Mouse (Mus musculus): ENCODE measurements around the gene Edrf1.
"Not testable (repeated sequence)": the region's sequence is repeated elsewhere in the genome, so short reads cannot be mapped to it uniquely, and the experiment has no call there.

Gene Edrf1

GRCm38 (mm10) chr7:133645716-133646115 is 8.4 kb downstream of the Edrf1 start:
- no peak for DNase-seq (ENCODE audit: low spot score in 2 of 2)

GRCm38 (mm10) chr7:133662467-133662866 is 25.1 kb downstream of the Edrf1 start:
- DNase-seq (ENCODE audit: low spot score in 2 of 2), result no peak

GRCm38 (mm10) chr7:133669071-133669470 is 31.7 kb downstream of the Edrf1 start:
- no peak for DNase-seq (ENCODE audit: low spot score in 2 of 2)

GRCm38 (mm10) chr7:133669946-133670345 is 32.6 kb downstream of the Edrf1 start:
- no peak for DNase-seq (ENCODE audit: low spot score in 2 of 2)

- no peak for DNase-seq (ENCODE audit: low spot score in 2 of 2)
Observed at GRCm38 (mm10) chr7:133670846-133671245, 33.5 kb downstream of the Edrf1 start.

- no peak for DNase-seq (ENCODE audit: low spot score in 2 of 2)
Observed at GRCm38 (mm10) chr7:133676002-133676401, 38.7 kb downstream of the Edrf1 start.

- DNase-seq (ENCODE audit: low spot score in 2 of 2), result no peak
Observed at GRCm38 (mm10) chr7:133678716-133679115, 41.4 kb downstream of the Edrf1 start.

GRCm38 (mm10) chr7:133679439-133679838 is 42.1 kb downstream of the Edrf1 start:
- no peak for DNase-seq (ENCODE audit: low spot score in 2 of 2)

- no peak for DNase-seq (ENCODE audit: low spot score in 2 of 2)
Observed at GRCm38 (mm10) chr7:133679961-133680360, 42.6 kb downstream of the Edrf1 start, which contains the start of gene Mmp21. Gene Mmp21 (minus strand): TSS chr7:133680061.

GRCm38 (mm10) chr7:133683626-133684025 is 46.3 kb downstream of the Edrf1 start:
- DNase-seq (ENCODE audit: low spot score in 2 of 2), result no peak

- DNase-seq (ENCODE audit: low spot score in 2 of 2), result no peak
Observed at GRCm38 (mm10) chr7:133684110-133684509, 46.8 kb downstream of the Edrf1 start.

- DNase-seq (ENCODE audit: low spot score in 2 of 2), result no peak
Observed at GRCm38 (mm10) chr7:133684701-133685100, 47.4 kb downstream of the Edrf1 start.

- not testable (repeated sequence) for DNase-seq (ENCODE audit: low spot score in 2 of 2)
Observed at GRCm38 (mm10) chr7:133685644-133686043, 48.3 kb downstream of the Edrf1 start.

GRCm38 (mm10) chr7:133698021-133698709 is 60.8 kb downstream of the Edrf1 start:
- DNase-seq (ENCODE audit: low spot score in 2 of 2), result peak in 1 of 2 experiments; percentile 54

GRCm38 (mm10) chr7:133699885-133700284 is 62.5 kb downstream of the Edrf1 start:
- DNase-seq (ENCODE audit: low spot score in 2 of 2), result no peak

GRCm38 (mm10) chr7:133701366-133701765 is 64.0 kb downstream of the Edrf1 start:
- peak in 1 of 2 experiments; percentile 70 for DNase-seq (ENCODE audit: low spot score in 2 of 2)

- peak; percentile 78 for DNase-seq (ENCODE audit: low spot score in 2 of 2)
Observed at GRCm38 (mm10) chr7:133702333-133702732, 65.0 kb downstream of the Edrf1 start.

GRCm38 (mm10) chr7:133703906-133704305 is 66.6 kb downstream of the Edrf1 start:
- no peak for DNase-seq (ENCODE audit: low spot score in 2 of 2)

GRCm38 (mm10) chr7:133707301-133707700 is 70.0 kb downstream of the Edrf1 start:
- DNase-seq (ENCODE audit: low spot score in 2 of 2), result no peak

GRCm38 (mm10) chr7:133715387-133715786 is 78.0 kb downstream of the Edrf1 start:
- DNase-seq (ENCODE audit: low spot score in 2 of 2), result no peak

- no peak for DNase-seq (ENCODE audit: low spot score in 2 of 2)
Observed at GRCm38 (mm10) chr7:133718580-133718979, 81.2 kb downstream of the Edrf1 start.

- DNase-seq (ENCODE audit: low spot score in 2 of 2), result no peak
Observed at GRCm38 (mm10) chr7:133720616-133721015, 83.3 kb downstream of the Edrf1 start.
